Mouse (Mus musculus): ENCODE measurements around the gene Tmem131. TPM values are rescaled to one million over a fixed set of nuclear protein-coding genes. Genes with fewer than 3 reads are reported as not detected.

The Tmem131 gene
- polyA plus RNA-seq, 2 experiments: 10.6 to 14.9 TPM

- TF ChIP-seq CTCF (IDR thresholded peaks at IDR 0.05; ENCODE audit: low read depth): no peak
- no peak for TF ChIP-seq EP300 (IDR thresholded peaks at IDR 0.05; ENCODE audit: low read depth)
- H3K4me3 ChIP-seq (ENCODE audit: insufficient read depth in 1 of 2, low read depth in 2 of 2, low read length in 2 of 2): no peak overlapping the region
- peaks cover 63 to 66% of the 10 kb centered on the region in 2 experiments for H3K4me1 ChIP-seq (replicated peaks; ENCODE audit: control insufficient read depth in 2 of 2, insufficient read depth in 2 of 2, low read length in 1 of 2)
- H3K9ac ChIP-seq (replicated peaks): no peak overlapping the region; the same call in 1 of the 2 replicates
- H3K27ac ChIP-seq: no peak overlapping the region
- WGBS (ENCODE audit: insufficient replicate concordance): 78% methylated on average over 6 of the region's 6 CpGs
- DNase-seq (ENCODE audit: low read depth in 3 of 3, low spot score in 3 of 3) (no peak), ATAC-seq (ENCODE audit: insufficient read depth) (no peak)
- no peak overlapping the region for H3K4me2 ChIP-seq (ENCODE audit: low read depth)
- H3K27me3 ChIP-seq (ENCODE audit: control insufficient read depth, insufficient read depth, low read length): no peaks in the 10 kb centered on the region
- H3K36me3 ChIP-seq (replicated peaks; ENCODE audit: control insufficient read depth, insufficient read depth, low read depth): no peaks in the 10 kb centered on the region; the same call in none of the 2 replicates
- H3K9me3 ChIP-seq (ENCODE audit: control insufficient read depth, low read length): no peaks in the 10 kb centered on the region
These were observed 14.8 kb downstream of the Tmem131 start for GRCm38 (mm10) chr1:36928357-36929330.

DNA sequence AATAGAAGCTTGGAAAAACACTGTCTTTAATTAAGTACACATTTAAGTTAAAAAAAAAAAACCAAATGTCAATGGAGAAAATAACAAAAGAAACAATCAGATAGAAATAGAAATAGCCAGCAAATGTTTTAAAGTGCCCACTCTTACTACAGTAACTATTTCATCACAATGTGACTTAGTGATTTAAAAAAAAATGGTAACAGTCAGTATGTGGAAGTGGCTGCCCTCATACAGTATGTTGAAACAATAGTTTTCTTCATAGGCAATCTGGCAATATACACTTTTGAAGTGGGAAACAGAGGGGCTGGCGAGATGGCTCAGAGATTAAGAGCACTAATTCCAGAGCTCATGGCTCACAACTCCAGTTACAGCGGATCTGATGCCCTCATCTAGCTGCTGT lies 15.9 kb downstream of the Tmem131 start:
- TF ChIP-seq CTCF (IDR thresholded peaks at IDR 0.05; ENCODE audit: low read depth): no peak
- TF ChIP-seq EP300 (IDR thresholded peaks at IDR 0.05; ENCODE audit: low read depth): no peak
- H3K9ac ChIP-seq (replicated peaks): no peak overlapping the region
- H3K4me2 ChIP-seq (ENCODE audit: low read depth): no peak overlapping the region
- H3K4me3 ChIP-seq (ENCODE audit: insufficient read depth in 1 of 2, low read depth in 2 of 2, low read length in 2 of 2): no peak overlapping the region
- 70% methylated on average over 2 of the region's 2 CpGs for WGBS (ENCODE audit: insufficient replicate concordance)
- DNase-seq (ENCODE audit: low read depth in 3 of 3, low spot score in 3 of 3): no peak
- no peak for ATAC-seq (ENCODE audit: insufficient read depth)
- H3K9me3 ChIP-seq (ENCODE audit: control insufficient read depth, low read length): no peaks in the 10 kb centered on the region
- no peaks in the 10 kb centered on the region; the same call in none of the 2 replicates for H3K36me3 ChIP-seq (replicated peaks; ENCODE audit: control insufficient read depth, insufficient read depth, low read depth)
- no peak overlapping the region for H3K27ac ChIP-seq
- H3K27me3 ChIP-seq (ENCODE audit: control insufficient read depth, insufficient read depth, low read length): no peaks in the 10 kb centered on the region
- H3K4me1 ChIP-seq (replicated peaks; ENCODE audit: control insufficient read depth in 2 of 2, insufficient read depth in 2 of 2, low read length in 1 of 2): peaks cover 67% of the 10 kb centered on the region in 2 experiments

DNA sequence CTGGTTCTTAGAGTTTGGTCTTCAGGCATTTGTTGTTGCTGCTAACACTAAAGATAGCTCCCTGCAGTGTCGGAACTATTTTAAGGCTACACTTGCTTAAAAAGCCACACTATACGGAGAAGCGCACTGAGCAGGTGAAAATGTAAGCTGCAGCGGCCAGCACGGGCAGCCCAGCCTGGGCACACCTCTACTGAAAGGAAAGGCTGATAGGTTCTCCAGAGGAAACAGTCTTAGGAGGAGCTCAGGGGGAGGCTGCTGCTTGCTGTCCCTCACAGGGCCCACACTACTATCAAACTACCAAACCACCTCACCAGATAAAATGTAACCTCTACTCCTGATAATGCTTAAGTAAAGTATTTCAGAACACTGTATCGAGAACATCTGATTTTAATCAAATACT lies 16.7 kb downstream of the Tmem131 start:
- Histone ChIP-seq H3K27ac (peak overlapping the region; percentile 71), H3K4me2 (ENCODE audit: low read depth) (peak overlapping the region; percentile 56), H3K9me3 (ENCODE audit: control insufficient read depth, low read length) (no peaks in the 10 kb centered on the region), H3K4me3 (ENCODE audit: insufficient read depth in 1 of 2, low read depth in 2 of 2, low read length in 2 of 2) (peak overlapping the region in 1 of 2 experiments; percentile 4; a peak in 1 of 4 replicates), H3K4me1 (replicated peaks; ENCODE audit: control insufficient read depth in 2 of 2, insufficient read depth in 2 of 2, low read length in 1 of 2) (peaks cover 70 to 72% of the 10 kb centered on the region in 2 experiments), H3K27me3 (ENCODE audit: control insufficient read depth, insufficient read depth, low read length) (no peaks in the 10 kb centered on the region), H3K9ac (replicated peaks) (peak overlapping the region; percentile 37), H3K36me3 (replicated peaks; ENCODE audit: control insufficient read depth, insufficient read depth, low read depth) (no peaks in the 10 kb centered on the region; the same call in none of the 2 replicates)
- DNase-seq (ENCODE audit: low read depth in 3 of 3, low spot score in 3 of 3): no peak
- ATAC-seq (ENCODE audit: insufficient read depth): no peak
- TF ChIP-seq CTCF (IDR thresholded peaks at IDR 0.05; ENCODE audit: low read depth) (no peak), EP300 (IDR thresholded peaks at IDR 0.05; ENCODE audit: low read depth) (no peak)
- WGBS (ENCODE audit: insufficient replicate concordance): 17% methylated on average over 6 of the region's 6 CpGs

GRCm38 (mm10) chr1:36926246-36926645 lies 17.2 kb downstream of the Tmem131 start:
- ATAC-seq (ENCODE audit: insufficient read depth) (no peak), DNase-seq (ENCODE audit: low read depth in 3 of 3, low spot score in 3 of 3) (no peak)
- H3K36me3 ChIP-seq (replicated peaks; ENCODE audit: control insufficient read depth, insufficient read depth, low read depth): no peaks in the 10 kb centered on the region; the same call in none of the 2 replicates
- H3K4me2 ChIP-seq (ENCODE audit: low read depth): peak overlapping the region; percentile 56
- no peak overlapping the region for H3K4me3 ChIP-seq (ENCODE audit: insufficient read depth in 1 of 2, low read depth in 2 of 2, low read length in 2 of 2)
- H3K9ac ChIP-seq (replicated peaks): no peak overlapping the region; the same call in 1 of the 2 replicates
- H3K27ac ChIP-seq: peak overlapping the region; percentile 71
- H3K9me3 ChIP-seq (ENCODE audit: control insufficient read depth, low read length): no peaks in the 10 kb centered on the region
- H3K27me3 ChIP-seq (ENCODE audit: control insufficient read depth, insufficient read depth, low read length): no peaks in the 10 kb centered on the region
- peaks cover 75 to 77% of the 10 kb centered on the region in 2 experiments for H3K4me1 ChIP-seq (replicated peaks; ENCODE audit: control insufficient read depth in 2 of 2, insufficient read depth in 2 of 2, low read length in 1 of 2)
- 57% methylated on average over 4 of the region's 4 CpGs for WGBS (ENCODE audit: insufficient replicate concordance)
- TF ChIP-seq CTCF (IDR thresholded peaks at IDR 0.05; ENCODE audit: low read depth) (no peak), EP300 (IDR thresholded peaks at IDR 0.05; ENCODE audit: low read depth) (no peak)

DNA sequence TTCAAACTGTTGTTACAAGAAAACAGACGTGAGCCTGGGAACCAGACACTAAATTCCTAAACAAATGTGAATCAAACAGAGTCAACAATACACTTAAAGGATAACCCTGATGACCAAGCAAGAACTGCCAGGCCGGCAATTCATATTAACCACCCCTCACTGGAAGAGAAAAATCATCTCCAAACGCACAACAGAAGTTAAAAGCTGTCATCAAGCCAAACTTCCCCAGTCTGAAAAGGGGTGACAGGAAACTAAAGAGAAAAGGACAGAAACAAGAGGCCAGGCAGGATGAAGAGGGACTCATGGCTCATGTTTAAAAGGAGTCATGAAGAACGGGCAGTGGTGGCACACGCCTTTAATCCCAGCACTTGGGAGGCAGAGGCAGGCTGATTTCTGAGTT lies 17.7 kb downstream of the Tmem131 start:
- TF ChIP-seq EP300 (IDR thresholded peaks at IDR 0.05; ENCODE audit: low read depth) (no peak), CTCF (IDR thresholded peaks at IDR 0.05; ENCODE audit: low read depth) (no peak)
- no peak for DNase-seq (ENCODE audit: low read depth in 3 of 3, low spot score in 3 of 3)
- H3K4me3 ChIP-seq (ENCODE audit: insufficient read depth in 1 of 2, low read depth in 2 of 2, low read length in 2 of 2): no peak overlapping the region
- ATAC-seq (ENCODE audit: insufficient read depth): no peak
- H3K9me3 ChIP-seq (ENCODE audit: control insufficient read depth, low read length): no peaks in the 10 kb centered on the region
- no peak overlapping the region for H3K9ac ChIP-seq (replicated peaks)
- H3K4me2 ChIP-seq (ENCODE audit: low read depth): no peak overlapping the region; the same call in 1 of the 2 replicates
- H3K27ac ChIP-seq: peak overlapping the region; percentile 12
- peaks cover 78 to 79% of the 10 kb centered on the region in 2 experiments for H3K4me1 ChIP-seq (replicated peaks; ENCODE audit: control insufficient read depth in 2 of 2, insufficient read depth in 2 of 2, low read length in 1 of 2)
- 45% methylated on average over 5 of the region's 5 CpGs for WGBS (ENCODE audit: insufficient replicate concordance)
- H3K27me3 ChIP-seq (ENCODE audit: control insufficient read depth, insufficient read depth, low read length): no peaks in the 10 kb centered on the region
- H3K36me3 ChIP-seq (replicated peaks; ENCODE audit: control insufficient read depth, insufficient read depth, low read depth): no peaks in the 10 kb centered on the region; the same call in none of the 2 replicates
